Mouse (Mus musculus) adrenal gland, postnatal 10 days (tissue): Measurements from ENCODE around the gene Ubqln1. TPM values are rescaled to one million over a fixed set of nuclear protein-coding genes. Genes with fewer than 3 reads are reported as not detected.
"Not testable (repeated sequence)": the region's sequence is repeated elsewhere in the genome, so short reads cannot be mapped to it uniquely, and the experiment has no call there.

Experiments
- DNase-seq: peaks from one replicate; pipeline ENCODE4 v3.0.0; 2021; ENCODE audit warnings: mixed read lengths
- total RNA-seq, 2 experiments: library from RNA; stranded (reverse); gene quantifications; 2 replicates each; pipeline ENCODE4 v1.2.3; 2021

Ubqln1 gene
- total RNA-seq, 2 experiments from 2014 or later, result 89.6 to 93.1 TPM

DNA sequence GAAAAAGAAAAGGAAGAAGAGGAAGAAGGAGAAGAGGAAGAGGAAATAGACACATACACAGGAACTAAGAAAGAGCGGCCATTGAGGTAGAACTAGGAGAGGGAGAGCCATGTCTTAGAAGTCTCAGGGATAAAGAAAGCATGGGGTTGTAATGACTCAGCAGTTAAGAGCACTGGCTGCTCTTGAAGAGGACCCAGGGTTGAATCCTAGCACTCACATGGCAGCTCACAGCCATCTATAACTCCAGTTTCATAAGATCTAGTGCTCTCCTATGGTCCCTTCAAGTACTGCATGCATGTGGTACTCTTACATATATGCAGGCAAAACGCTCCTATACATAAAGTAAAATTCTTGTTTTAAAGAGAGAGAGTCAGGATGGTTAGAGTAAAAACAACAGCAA is 59.4 kb downstream of the Ubqln1 start:
- no peak for DNase-seq

DNA sequence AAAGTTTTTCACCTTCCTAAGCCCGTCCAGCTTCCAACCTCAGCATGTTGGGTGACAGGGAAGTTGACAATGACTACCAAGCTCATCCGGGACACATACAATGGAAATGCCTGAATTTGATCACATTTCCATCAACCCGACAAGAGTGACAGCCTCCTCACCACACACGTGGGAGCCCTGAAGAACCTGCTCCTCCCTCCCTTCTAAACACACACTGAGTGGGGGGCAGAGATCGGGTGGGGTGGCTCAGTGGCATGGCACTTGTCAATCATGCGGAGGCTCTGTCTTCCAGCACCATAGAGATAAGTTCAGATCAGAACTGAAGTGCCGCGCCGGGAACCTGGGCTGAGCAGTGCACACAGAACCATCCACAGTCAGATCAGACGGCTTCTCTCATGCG is 65.0 kb downstream of the Ubqln1 start:
- DNase-seq, result no peak

DNA sequence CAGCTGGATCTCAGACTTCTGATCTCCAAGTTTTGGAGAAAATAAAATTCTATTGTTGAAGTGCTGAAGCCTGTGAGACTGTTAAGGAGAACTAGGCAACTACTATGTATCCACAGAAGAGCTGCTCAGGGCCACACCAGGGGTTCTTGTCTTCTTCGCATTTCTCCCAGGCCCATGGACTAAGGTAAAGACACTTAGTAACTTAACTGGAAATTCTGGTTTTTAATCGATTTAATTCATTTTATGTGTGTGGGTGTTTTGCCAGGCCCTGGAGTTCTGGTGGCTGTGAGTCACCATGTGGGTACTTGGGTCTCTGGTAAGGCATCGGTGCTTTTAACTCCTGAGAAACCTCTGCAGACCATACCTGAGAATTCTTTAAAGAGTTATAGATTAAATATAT is 65.8 kb downstream of the Ubqln1 start:
- DNase-seq, result no peak

DNA sequence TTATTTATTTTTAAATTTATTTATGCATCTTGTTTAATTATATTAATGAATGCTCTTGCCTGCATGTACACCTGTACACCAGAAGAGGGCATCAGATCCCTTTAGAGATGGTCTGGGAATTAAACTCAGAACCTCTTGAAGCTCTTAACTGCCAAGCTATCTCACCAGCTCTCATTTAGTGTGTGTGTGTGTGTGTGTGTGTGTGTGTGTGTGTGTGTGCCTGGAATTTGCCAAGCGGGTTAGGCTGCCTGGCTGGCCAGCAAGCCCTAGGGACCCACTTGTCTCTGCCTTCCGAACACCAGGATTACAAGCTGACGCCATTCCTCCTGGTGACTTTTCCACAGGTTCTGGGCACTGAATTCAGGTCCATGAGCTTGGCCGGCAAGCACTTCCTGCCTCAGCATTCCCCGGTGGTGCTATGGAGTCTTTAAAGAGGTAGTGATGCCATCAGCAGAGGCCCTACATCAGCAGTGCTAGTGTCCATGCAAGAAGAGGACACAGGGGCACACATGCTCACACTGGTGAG is 66.4 kb downstream of the Ubqln1 start:
- DNase-seq, result no peak

DNA sequence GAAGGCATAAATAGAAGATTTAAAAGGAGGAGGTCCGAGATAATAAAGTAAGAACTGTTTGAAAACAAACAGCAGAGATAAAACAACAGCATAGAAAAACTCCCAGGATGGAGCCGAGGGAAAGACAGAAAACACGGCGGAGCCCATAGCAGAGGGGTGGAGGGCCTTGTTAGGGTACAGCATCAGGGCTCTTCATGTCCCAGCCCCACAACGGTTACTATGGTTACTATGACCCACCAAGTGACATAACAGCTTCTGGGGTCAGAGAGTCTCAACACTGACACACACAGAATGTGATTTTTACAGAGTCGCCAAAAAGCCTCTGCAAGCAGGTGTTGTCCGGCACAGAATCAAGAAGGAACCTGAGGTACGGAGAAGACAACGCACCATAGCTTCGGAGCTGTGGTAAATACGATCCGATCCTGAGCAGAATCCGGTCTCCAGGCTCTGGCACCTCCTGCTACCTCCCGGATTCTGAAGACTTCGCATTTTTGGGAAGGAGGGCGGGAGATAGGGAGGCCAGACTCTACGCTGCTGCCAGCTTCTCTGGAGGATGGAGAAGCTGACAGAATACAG is 67.1 kb downstream of the Ubqln1 start:
- DNase-seq, result peak; percentile 59

DNA sequence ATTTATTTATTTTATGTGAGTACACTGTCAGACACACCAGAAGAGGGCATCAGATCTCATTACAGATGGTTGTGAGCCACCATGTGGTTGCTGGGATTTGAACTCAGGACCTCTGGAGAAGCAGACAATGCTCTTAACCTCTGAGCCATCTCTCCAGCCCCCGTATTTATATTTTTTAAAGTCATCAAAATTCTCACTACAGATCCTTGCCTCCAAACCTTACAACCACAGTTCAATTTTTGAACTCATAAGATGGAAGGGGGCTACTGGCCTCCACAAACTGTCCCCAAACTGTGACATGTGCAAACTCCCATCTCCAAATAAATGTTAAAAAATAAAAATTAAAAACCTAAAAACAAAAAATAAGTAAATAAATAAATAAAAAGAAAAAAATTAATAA is 67.7 kb downstream of the Ubqln1 start:
- DNase-seq, result no peak

DNA sequence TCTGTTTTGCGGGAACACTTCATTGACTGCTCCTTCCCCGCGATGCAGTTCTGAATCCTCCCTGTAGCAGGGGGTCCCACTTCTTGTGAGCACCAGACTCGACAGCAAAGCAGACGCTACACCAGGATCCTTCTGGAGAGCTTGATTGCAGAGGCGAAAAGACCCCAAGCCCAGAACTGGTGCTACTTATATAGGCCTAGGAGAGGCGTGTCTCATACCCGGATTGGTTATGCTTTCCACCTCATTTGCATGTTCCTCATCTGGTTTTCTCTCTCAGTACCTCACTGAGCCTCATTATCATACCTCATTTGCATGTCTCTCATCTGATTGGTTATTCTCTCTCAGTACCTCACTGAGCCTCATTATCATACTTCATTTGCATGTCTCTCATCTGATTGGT is 68.8 kb downstream of the Ubqln1 start:
- DNase-seq, result not testable (repeated sequence)

DNA sequence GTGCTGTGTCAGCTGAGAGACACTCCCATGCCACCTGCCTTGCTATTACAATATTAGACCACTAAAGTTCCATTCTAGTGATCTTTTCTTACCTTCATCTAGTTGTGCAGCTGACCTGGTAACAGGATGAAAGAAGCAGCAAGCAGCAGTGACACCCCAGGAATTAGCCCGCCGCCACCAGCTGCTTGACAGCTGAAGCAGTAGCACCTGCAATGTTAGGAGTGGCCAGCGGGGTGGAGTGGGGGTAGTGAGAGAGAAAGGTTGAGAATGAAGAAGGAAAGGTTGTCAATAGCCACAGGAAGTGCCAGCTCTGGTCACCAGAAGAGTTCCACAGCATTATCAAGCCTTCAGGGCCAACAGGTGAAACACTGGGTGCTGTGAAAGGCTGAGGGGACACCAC is 83.8 kb downstream of the Ubqln1 start:
- DNase-seq, result no peak

DNA sequence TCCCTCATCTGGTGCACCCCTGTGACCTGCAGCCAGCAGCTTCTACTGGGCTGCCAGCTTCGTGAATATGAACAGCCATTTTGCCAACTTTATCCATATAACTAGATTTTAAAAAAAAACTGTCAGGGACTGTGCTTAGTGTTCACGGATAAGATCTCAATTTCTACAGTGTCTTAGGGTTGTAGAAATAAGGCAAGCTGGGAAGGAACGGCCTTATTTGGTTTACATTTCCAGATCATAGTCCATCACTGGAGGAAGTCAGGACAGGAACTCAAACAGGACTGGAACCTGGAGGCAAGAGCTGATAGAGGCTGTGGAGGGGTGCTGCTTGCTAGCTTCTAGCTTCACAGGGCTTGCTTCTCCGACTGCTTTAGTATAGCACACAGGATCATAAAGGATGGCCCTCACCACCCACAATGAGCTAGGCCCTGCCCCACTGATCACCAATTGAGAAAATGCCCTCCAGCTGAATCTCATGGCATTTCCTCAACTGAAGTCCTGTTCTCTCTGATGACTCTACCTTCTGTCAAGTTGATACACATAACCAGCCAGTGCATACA is 85.7 kb downstream of the Ubqln1 start:
- peak; percentile 19 for DNase-seq

DNA sequence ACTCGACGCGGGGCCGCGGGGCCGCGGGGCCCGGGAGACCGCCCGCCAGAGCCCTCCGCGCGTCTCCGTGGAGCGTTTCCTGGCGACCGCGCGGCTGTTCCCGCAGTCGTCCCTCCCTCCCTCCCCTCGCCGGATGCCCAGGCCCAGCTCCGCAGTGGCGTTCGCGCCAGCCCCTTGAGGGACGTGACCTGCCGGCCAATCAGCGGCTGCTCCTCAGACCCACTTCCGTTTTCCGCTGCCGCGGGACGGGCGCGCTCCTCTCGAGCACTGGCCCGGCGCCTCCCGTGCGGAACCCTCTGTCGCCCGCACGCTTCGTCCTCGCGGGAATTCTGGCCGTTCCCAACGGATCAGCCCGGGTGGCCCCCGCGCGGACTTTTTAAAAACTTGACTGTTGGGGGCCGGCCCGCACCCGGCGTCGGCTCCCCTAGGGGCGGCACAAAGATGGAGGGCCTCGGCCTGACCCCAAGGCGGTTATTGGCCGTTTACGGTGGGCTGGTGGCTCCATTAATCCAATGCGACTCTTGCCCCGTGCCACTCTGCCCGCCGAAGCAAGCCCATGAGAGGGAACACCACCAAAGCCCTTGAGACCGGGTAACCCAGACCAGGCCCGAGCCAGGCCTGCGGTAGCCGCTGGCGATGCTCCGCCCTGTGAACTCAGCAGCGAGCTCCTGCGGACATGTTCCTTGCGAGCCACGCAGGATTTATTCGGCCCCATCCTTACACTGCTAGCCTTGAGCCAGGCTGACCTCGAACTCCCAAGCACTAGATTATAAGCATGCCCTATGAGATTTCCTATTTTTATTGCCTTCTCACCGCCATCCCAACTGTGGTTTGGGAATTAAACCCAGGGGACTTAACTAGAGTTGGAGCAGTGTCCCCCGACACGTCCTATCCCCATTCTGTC is 86.4 kb downstream of the Ubqln1 start:
- DNase-seq, result peak; percentile 98

DNA sequence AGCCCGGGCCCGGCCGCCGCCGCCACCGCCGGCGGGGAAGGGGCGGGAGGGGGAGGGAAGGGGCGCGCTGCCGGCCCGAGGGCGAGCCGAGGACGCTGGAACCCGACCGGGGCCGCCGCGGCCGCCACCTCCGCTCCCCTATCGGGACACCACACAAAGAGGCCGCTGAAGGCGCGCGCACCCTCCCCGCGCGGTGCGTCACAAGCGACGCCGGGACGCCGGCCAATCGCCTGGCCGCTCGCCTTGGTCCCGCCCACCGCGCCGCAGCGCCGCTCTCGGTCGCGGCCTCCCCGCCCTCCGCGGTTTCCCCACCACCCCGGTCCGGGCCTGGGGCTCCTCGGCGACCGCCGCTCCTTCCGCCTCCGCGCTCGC is 87.1 kb downstream of the Ubqln1 start, which contains the start of gene Hnrnpa0:
Hnrnpa0 (minus strand) TSS at position 161 of the 372 bp plus-strand sequence.
- DNase-seq, result peak; percentile 98

DNA sequence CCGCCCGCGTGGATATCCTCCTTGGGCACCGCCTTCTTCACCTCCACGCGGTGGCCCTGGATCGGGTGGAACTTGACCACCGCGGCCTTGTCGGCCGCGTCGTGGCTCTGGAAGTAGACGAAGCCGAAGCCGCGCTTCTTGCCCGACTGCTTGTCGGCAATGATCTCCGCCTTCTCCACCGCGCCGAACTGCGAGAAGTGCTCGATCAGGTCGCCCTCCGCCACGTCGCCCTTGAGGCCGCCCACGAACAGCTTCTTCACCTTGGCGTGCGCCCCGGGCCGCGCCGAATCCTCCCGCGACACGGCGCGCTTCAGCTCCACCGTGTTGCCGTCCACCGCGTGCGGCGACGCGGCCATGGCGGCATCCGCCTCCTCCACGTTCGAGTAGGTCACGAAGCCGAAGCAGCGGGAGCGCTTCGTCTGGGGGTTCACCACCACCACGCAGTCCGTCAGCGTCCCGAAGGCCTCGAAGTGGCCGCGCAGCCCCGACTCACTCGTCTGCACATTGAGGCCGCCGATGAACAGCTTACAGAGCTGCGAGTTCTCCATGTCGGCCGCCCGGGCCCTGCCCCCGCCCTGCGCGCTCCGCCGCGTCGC is 87.6 kb downstream of the Ubqln1 start:
- DNase-seq, result no peak

DNA sequence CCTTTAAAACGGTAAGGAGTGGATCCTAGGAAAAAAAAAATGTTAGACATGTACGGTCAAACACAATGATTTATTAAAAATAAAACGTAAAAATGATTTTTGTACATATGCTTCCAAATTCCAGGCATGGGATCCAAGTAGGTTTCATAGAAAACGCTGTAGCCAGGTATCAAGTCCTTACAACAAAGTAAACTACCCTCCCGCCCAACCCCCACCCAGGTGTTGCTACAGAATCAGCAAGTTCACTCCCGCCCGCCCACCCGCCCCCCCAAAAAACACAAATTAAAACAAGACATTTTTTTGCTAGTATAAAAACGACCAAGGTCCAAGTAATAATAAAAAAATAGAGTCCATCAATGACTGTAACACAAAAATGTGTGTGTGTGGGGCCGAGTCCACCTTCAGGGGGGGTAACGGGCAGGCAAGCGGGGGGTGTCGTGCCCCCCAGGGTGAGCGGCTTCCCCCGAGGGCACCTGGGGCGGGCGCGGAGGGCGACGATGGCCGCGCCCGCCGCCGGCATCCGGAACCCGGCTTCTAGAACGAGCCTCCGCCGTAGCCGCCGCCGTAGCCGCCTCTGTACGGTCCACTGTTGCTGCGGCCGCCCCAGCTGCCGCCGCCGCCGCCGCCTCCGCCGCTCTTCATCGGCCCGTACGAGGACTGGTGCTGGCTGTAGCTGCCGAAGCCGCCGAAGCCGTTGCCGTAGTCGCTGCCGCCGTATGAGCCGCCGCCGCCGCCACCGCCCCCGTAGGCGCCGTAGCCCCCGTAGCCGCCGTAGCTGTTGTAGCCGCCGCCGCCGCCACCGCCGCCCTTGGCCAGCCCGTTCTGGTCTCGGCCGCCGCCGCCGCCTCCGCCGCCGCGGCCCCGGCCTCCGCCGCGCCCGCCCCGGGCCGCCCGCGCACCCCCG is 88.3 kb downstream of the Ubqln1 start:
- DNase-seq, result peak; percentile 32

Other genes with a start within 250 kb of the Ubqln1 start
- gene Klhl3, start 102.1 kb downstream of the Ubqln1 start, total RNA-seq, result 1 to 10 TPM; 2.8 to 2.9 TPM
- 100 to 1,000 TPM; 139 to 143 TPM for gene Hnrnpa0, start 87.1 kb downstream of the Ubqln1 start, total RNA-seq
- gene Idnk, start 58.0 kb downstream of the Ubqln1 start, total RNA-seq, result 10 to 100 TPM; 43.8 to 48.6 TPM
- gene Gkap1, start 60.0 kb upstream of the Ubqln1 start, total RNA-seq, result 10 to 100 TPM; 41.0 to 42.1 TPM
- 1 to 10 TPM; 1.3 to 1.5 TPM for gene Kif27, start 143.5 kb upstream of the Ubqln1 start, total RNA-seq
- 10 to 100 TPM; 26.6 to 27.2 TPM for gene 2210016F16Rik, start 169.6 kb upstream of the Ubqln1 start, total RNA-seq
- 10 to 100 TPM; 15.2 to 19.8 TPM for gene Rmi1, start 186.6 kb upstream of the Ubqln1 start, total RNA-seq
- gene Hnrnpk, start 187.7 kb upstream of the Ubqln1 start, total RNA-seq, result 100 to 1,000 TPM; 858 to 894 TPM